Mouse (Mus musculus) heart, postnatal 0 days (tissue): ENCODE results near the gene Olfr549.

ENCODE experiments used
- CTCF ChIP-seq: IDR thresholded peaks from 2 replicates; pipeline ENCODE4 v1.5.1; 2016; ENCODE audit warnings: antibody characterized with exemption, control low read depth, low read depth
- EP300 ChIP-seq: IDR thresholded peaks from 2 replicates; pipeline ENCODE4 v1.6.1; 2016; ENCODE audit warnings: antibody characterized with exemption, low read depth

GRCm38 (mm10) chr7:102540596-102540995 is 9.1 kb upstream of the Olfr549 start, which contains the start of gene Olfr548-ps1:
- no peak for TF ChIP-seq CTCF
- TF ChIP-seq EP300 = no peak
